Mouse (Mus musculus): ENCODE results near the gene Ppp2r5e. TPM values are rescaled to one million over a fixed set of nuclear protein-coding genes. Genes with fewer than 3 reads are reported as not detected.

Gene Ppp2r5e
- total RNA-seq, 2 experiments from 2014 or later, result 41.7 to 54.9 TPM

GRCm38 (mm10) chr12:75583776-75584175 lies 12.3 kb downstream of the Ppp2r5e start:
- DNase-seq (ENCODE audit: low spot score in 2 of 2), result no peak

- no peak for DNase-seq (ENCODE audit: low spot score in 2 of 2)
Measured at GRCm38 (mm10) chr12:75579076-75579475, 17.0 kb downstream of the Ppp2r5e start.

GRCm38 (mm10) chr12:75577255-75577654 lies 18.8 kb downstream of the Ppp2r5e start:
- DNase-seq (ENCODE audit: low spot score in 2 of 2), result no peak

GRCm38 (mm10) chr12:75572271-75572670 lies 23.8 kb downstream of the Ppp2r5e start:
- DNase-seq (ENCODE audit: low spot score in 2 of 2), result peak; percentile 47 to 48

- DNase-seq (ENCODE audit: low spot score in 2 of 2), result no peak
Measured at GRCm38 (mm10) chr12:75570138-75570537, 25.9 kb downstream of the Ppp2r5e start.

- DNase-seq (ENCODE audit: low spot score in 2 of 2), result no peak
Measured at GRCm38 (mm10) chr12:75567745-75568144, 28.3 kb downstream of the Ppp2r5e start.

- no peak for DNase-seq (ENCODE audit: low spot score in 2 of 2)
Measured at GRCm38 (mm10) chr12:75565756-75566155, 30.3 kb downstream of the Ppp2r5e start.

GRCm38 (mm10) chr12:75564498-75564897 lies 31.5 kb downstream of the Ppp2r5e start:
- no peak for DNase-seq (ENCODE audit: low spot score in 2 of 2)

- no peak for DNase-seq (ENCODE audit: low spot score in 2 of 2)
Measured at GRCm38 (mm10) chr12:75562996-75563618, 32.9 kb downstream of the Ppp2r5e start.

GRCm38 (mm10) chr12:75560681-75561387 lies 35.2 kb downstream of the Ppp2r5e start:
- no peak for DNase-seq (ENCODE audit: low spot score in 2 of 2)

- DNase-seq (ENCODE audit: low spot score in 2 of 2), result no peak
Measured at GRCm38 (mm10) chr12:75559196-75559595, 36.8 kb downstream of the Ppp2r5e start.

GRCm38 (mm10) chr12:75557813-75558212 lies 38.2 kb downstream of the Ppp2r5e start:
- DNase-seq (ENCODE audit: low spot score in 2 of 2), result no peak

GRCm38 (mm10) chr12:75555032-75555431 lies 41.0 kb downstream of the Ppp2r5e start:
- DNase-seq (ENCODE audit: low spot score in 2 of 2), result no peak

- no peak for DNase-seq (ENCODE audit: low spot score in 2 of 2)
Measured at GRCm38 (mm10) chr12:75552296-75552695, 43.7 kb downstream of the Ppp2r5e start.

- DNase-seq (ENCODE audit: low spot score in 2 of 2), result no peak
Measured at GRCm38 (mm10) chr12:75551671-75552070, 44.4 kb downstream of the Ppp2r5e start.

- DNase-seq (ENCODE audit: low spot score in 2 of 2), result no peak
Measured at GRCm38 (mm10) chr12:75548999-75549398, 47.0 kb downstream of the Ppp2r5e start.

GRCm38 (mm10) chr12:75547174-75547573 lies 48.9 kb downstream of the Ppp2r5e start:
- no peak for DNase-seq (ENCODE audit: low spot score in 2 of 2)

- DNase-seq (ENCODE audit: low spot score in 2 of 2), result no peak
Measured at GRCm38 (mm10) chr12:75546241-75546640, 49.8 kb downstream of the Ppp2r5e start.

- DNase-seq (ENCODE audit: low spot score in 2 of 2), result no peak
Measured at GRCm38 (mm10) chr12:75545431-75545925, 50.6 kb downstream of the Ppp2r5e start.

GRCm38 (mm10) chr12:75544666-75545065 lies 51.4 kb downstream of the Ppp2r5e start:
- no peak for DNase-seq (ENCODE audit: low spot score in 2 of 2)

GRCm38 (mm10) chr12:75544259-75544658 lies 51.8 kb downstream of the Ppp2r5e start:
- DNase-seq (ENCODE audit: low spot score in 2 of 2), result no peak

GRCm38 (mm10) chr12:75543346-75543745 lies 52.7 kb downstream of the Ppp2r5e start:
- no peak for DNase-seq (ENCODE audit: low spot score in 2 of 2)
